Mouse (Mus musculus) lung, postnatal 25 days (tissue): ENCODE data around the gene Kazn.

Experiments
- DNase-seq: peaks from one replicate; pipeline ENCODE4 v3.0.0; 2022; ENCODE audit warnings: low spot score

Kazn gene

DNA sequence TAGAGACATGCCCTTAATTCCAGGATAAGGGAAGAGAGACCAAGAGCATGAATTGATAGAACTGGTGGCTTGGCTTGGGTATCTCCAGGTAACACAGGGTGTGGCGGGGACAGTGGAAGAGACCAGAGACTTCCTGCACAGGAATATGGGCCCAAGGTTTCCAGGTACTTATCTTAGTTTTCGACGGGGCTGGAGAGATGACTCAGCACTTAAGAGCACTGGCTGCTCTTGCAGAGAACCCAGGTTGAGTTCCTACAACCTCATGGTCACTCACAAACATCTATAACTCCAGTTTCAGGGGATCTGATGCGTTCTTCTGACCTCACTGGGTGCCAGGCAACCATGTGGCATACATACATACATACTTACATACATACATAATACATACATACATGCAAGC is 3.0 kb upstream of the Kazn start:
- no peak for DNase-seq

GRCm38 (mm10) chr4:142240874-142241273 is 1.7 kb upstream of the Kazn start:
- DNase-seq = no peak

- peak; percentile 71 for DNase-seq
These were observed 538 bp downstream of the Kazn start for GRCm38 (mm10) chr4:142238486-142239239.

DNA sequence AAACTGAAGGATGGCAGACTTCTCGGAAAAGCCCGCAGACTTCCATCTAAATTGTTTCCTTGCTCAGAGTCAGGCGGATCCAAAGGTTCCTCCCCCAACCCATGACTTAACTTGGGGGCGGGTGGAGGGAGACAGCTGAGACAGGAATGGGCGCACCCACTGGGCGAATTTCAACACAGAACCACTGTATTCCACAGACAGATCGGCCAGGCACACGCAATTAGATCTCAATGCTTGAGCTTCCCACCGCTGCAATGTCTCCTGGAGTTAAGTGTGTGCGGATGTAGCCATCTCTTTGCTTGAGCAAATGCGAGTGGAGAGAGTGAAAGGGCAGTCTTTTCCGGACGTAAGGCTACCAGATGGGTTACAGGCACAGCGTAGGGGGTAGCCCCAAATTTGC is 1.2 kb downstream of the Kazn start:
- no peak for DNase-seq

- no peak for DNase-seq
These were observed 2.5 kb downstream of the Kazn start for GRCm38 (mm10) chr4:142236681-142237080.

DNA sequence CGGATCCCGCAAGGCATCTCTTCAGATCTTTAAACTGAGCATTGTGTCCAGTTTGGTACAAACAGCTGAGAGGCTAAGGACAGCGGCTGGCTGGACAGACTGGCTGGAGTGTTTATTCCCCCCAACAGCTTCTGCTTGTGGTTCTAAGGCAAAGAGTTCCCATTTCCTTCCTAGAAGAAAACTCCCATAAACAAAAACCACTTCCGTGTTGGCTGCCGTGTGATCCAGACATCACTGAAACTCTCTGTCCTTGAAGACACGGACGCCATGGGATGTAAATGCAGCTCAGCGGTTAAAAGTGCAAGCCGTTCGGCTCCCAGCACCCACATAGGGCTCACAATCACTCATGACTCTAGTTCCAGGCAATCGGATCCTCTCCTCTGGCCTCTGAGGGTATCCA is 3.8 kb downstream of the Kazn start:
- peak; percentile 75 for DNase-seq

DNA sequence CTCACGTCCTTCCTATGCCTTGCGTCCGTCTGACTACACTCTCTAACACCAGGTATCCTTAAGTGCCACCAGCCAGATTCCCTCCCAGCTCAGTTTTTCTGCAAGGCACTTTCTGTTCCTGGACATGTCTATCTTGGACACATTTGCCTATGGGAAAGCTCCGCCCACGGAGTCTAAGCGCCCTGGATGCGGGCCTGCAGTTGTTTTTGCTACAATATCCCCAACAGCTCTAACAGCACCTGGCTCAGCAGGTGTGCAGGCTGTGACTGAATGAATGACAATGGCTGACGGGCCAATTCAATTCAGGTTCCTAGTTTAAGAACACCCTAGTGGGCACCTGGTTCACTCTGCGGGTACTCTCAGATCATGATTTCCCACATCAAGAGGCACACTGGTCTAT is 4.4 kb downstream of the Kazn start:
- no peak for DNase-seq

DNA sequence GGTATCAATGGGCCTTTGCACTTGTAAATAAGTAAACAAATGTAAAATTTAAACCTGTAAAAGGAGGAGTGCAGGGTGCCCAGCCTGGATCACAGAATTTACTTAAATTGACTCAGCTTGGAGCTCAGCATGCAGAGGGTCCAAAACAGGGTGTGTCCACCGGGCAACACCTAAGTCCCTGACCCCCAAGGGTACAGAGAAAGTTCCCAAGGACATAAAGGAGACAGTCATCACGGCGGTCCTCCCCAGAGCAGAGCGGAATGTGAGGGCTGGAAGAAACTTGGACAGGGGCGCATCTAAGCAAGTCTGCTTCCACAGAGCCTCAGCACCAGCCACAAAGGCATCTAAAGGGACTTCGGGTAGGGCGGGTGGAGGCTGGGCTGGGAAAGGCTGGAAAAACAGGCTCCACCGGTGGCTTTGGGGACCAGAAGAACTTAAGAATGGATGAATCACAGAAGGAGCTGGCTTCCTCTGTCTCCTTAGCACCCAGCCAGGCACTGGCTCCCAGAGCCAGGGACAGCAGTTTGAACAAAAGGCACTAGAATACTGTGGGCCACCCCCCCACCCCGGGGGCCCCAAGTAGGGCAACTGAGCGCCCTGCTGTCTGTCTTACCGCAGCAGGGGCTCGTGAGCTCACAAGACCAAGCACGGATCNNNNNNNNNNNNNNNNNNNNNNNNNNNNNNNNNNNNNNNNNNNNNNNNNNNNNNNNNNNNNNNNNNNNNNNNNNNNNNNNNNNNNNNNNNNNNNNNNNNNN is 10.2 kb downstream of the Kazn start:
- DNase-seq = no peak

DNA sequence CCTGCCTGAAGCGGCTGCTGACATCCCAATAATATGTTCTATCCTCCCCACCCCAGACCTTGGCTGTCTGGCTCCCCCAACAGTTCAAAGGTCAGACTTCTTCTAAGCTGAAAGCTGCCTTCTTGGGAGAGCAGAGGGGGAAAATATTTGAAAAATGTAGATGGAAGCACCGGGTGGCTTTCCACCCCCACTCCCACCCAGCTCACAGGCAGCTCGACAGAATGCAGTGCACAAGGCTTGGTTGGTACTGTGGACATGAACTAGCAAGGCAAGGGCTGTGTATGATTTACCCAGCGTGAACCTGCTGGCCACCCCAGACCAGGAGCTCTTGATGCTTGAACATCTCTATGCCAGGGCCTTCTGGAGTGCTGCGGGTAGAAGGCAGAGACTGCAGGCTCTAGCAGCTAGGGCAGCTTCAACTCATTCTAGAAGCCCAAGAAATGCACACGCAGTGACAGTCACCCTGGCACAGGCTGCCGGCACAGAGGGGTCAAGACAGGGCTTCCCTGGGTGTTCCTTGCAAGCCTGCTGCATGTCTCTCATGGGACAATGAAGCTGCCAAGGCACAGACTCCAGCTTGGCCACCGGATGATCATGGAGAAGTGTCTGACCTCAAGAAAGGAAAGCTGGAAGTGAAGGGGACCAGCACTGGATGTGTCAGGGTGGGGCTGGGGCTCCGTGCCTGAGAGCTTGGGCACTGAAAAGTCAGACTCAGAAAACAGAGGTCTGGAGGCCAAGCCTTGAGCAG is 15.1 kb downstream of the Kazn start:
- no peak for DNase-seq

- DNase-seq = no peak
These were observed 16.8 kb downstream of the Kazn start for GRCm38 (mm10) chr4:142222385-142222784.

DNA sequence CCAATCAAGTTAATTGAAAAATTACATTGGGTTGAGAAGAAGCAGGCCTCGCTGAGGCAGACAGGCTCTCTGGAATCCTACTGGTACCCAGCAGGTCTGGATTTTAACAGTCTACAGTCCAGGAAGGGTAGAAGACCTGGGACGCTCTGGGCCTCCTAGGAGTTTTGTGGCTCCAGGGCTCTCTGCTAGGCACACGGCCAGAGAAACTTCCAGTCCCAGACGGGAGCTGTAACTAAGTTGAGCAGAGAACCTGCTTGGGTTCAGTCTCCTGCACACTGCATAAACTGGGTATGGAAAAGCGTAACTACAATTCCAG is 17.5 kb downstream of the Kazn start:
- DNase-seq = no peak

DNA sequence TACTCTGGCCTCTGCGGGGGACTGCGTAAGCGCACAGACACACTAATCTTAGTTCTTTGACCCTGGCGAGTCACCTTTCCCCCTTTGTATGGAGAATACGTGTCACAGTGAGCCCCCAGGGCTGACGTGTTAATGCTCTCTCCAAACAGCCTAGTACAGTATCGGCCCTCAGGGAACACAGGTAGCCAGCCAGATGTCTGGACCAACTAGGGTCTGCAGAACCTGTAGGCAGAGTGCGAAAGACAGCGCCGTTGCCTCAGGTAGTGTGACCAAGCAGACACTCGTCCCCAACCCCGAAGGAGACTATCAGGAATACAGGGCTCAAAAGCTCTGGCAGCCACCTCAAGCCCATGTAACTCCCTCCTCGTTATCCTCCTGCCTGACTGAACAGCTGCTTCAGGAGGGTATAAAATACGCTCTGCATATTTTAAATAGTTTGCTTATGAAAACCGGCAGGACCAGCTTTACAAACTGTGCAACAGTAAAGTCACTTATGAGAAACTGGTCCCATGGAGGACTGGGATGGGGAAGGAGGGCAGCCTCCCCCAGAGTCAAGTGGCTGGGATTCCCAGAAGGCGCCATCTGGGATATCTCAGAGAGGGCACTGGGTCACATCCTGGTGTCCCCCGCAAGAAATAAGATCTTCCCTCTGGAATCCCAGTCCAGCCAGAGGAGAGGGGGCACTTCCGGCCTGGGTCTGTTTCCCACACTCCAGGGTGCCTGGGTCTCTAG is 18.0 kb downstream of the Kazn start:
- no peak for DNase-seq

DNA sequence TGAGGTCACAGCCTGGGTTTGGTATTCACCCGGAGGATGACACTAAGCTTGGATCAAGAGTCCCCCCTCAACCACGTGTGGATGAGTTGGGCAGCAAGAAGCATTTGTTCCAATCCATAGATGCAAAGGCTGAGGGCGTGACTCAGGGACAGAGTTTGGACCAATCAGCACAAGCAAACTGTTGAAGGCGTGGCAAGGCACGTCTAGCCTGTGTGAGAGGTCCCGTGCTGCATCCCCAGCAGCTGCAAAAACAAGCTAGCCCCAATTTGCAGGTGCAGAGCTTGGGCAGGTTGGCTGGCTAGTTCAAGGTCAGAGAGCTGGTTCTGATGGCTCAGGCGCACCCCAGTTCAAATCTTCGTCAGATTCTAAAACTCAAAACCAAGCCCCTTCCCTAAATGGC is 20.2 kb downstream of the Kazn start:
- DNase-seq = no peak

- DNase-seq = no peak
These were observed 22.2 kb downstream of the Kazn start for GRCm38 (mm10) chr4:142217048-142217447.

DNA sequence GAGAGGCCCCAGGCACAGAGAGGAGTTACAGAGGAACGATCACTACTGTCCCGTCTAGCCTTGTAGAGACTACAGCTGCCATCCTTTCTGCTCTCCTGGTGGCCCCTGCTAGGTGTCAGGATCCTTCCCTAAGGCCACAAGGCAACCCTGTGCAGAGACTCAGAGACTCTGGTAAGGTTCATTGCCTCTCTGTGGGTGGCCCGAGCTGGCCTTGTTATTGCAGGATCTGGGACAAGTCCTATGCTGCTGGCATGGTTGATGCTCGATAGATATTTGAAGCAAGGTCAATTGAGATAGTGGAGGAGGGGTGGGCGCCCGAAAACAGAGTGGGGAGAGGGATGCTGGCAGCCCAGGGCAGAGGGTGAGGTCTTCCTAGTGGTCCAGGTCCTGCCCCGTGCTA is 23.4 kb downstream of the Kazn start:
- no peak for DNase-seq

DNA sequence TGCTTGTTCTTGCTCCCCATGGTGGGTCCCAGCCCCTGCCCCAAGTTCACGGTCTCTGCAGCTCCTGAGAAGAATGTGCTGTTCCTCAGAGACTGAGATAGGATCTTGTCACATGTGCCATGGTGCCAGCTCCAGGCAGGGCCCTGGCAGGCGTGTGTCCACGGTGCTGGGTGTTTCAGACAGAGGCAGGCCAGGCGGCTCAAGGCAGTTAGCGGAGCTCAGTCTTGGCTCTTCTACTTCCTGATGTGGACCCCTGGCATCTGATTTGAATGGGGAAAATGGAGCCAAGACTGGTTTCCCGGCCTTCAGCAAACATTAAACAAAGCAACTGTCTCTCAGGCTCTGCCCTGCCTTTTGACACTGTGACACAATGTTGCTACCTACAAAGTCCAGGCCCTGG is 24.7 kb downstream of the Kazn start:
- DNase-seq = no peak

DNA sequence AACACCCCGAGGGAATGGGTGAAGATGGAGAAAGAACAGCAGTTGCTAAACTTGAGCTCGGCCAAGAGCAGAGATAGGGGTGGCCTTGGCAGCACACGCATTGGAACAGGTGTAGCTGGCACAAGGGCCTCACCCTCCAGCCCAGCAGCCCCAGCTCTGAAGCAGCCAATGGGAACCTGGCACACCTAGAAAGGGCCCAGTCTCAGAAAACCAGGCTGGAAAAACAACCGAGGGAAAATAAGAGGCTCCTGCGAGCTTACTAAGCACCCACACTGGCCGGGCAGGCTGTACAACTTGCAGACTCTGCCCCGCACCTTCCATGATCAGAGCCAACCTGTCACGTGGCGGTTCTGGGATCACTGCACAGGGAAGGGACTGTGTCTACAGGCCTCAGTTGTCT is 26.8 kb downstream of the Kazn start:
- DNase-seq = no peak

GRCm38 (mm10) chr4:142209884-142210283 is 29.3 kb downstream of the Kazn start:
- DNase-seq = no peak

GRCm38 (mm10) chr4:142209476-142209875 is 29.7 kb downstream of the Kazn start:
- DNase-seq = no peak

- DNase-seq = no peak
These were observed 33.5 kb downstream of the Kazn start for GRCm38 (mm10) chr4:142205693-142206092.

DNA sequence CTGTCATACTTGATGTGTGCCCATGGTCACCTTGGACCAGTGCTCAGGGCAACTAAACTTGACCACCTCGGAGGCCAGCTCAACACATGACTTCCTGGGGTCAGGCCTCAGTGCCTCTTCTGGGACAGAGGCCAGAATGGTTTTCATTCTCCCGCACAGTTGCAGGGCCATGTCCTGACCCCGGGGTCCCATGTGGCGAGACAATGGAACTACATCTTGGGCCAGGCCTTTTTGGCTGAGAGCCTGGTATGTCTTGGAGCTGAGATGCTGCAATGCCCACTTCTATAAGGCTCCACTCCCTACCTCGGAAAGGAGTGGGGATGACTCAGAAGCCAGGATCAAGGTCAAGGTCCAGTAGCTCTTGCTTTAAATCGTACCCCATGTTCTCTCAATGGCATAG is 42.6 kb downstream of the Kazn start:
- DNase-seq = peak; percentile 29

DNA sequence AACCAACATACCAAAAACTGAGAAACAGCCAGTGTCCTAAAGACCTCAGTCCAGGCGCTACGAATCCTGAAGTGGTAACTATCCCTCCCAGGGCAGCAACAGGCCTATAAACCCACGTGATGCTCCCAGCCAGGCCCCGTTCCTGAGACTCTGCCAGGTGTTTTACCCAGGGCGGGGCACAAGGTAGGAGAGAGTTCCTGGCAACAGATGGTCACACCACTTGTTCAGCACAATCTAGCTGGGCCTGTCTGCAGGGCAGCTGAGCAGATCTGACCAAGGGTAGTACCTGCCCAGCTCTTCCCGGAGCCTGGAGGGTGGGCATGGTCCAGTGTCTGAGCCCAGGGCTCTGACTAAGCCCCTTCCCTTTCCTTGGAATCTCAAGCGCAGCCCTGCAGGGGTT is 45.4 kb downstream of the Kazn start:
- DNase-seq = peak; percentile 86
